Comparison of ENCODE assay signal across 35 mouse cellular contexts in genomic region chr2:18019122-18019521, GRCm38 (mm10). TPM values are rescaled to one million over a fixed set of nuclear protein-coding genes. Genes with fewer than 3 reads are reported as not detected.
DNase-seq lines count a peak whose midpoint lies in the region; ATAC-seq and TF ChIP-seq lines count a peak whose summit lies in the region.
"Had no signal": no experiment of that assay in that cellular context is flagged by ENCODE, and none has a peak within 500 bp of the region (broad histone marks: within the 10 kb centered on the region; RNA-seq: fewer than 3 reads in every experiment).

No protein-coding gene starts in this region.

- H3K4me3 ChIP-seq in midbrain, embryonic 11.5 days (ENCODE audit: low read depth, low read length): no peak overlapping the region
- H3K4me3 ChIP-seq in midbrain, embryonic 15.5 days: no peak overlapping the region
- no peak overlapping the region for H3K4me3 ChIP-seq in ES-E14 (ENCODE audit: insufficient read depth in 1 of 2, low read depth in 1 of 2, low read length in 2 of 2, poor library complexity in 1 of 2, severe bottlenecking in 1 of 2)
- H3K4me3 ChIP-seq: embryonic facial prominence, embryonic 10.5 days; embryonic facial prominence, embryonic 13.5 days; erythroblast, embryonic 14.5 days; forebrain, embryonic 12.5 days; forebrain, embryonic 15.5 days; heart, adult 2 months; heart, embryonic 10.5 days; heart, embryonic 13.5 days; hindbrain, embryonic 12.5 days; hindbrain, embryonic 15.5 days had no signal

- in situ Hi-C loops in ES-E14 (cut with MboI; ENCODE audit: low sequenced_read_pairs in 2 of 2, unreplicated experiment in 2 of 2): no loop called here

- WGBS in midbrain, embryonic 11.5 days: 76% methylated on average over 1 of the region's 1 CpGs
- 90% methylated on average over 1 of the region's 1 CpGs for WGBS in midbrain, embryonic 15.5 days

- no peak overlapping the region for H3K9ac ChIP-seq in midbrain, embryonic 11.5 days (ENCODE audit: low read length)
- H3K9ac ChIP-seq in midbrain, embryonic 15.5 days: no peak overlapping the region
- H3K9ac ChIP-seq in ES-E14 (ENCODE audit: insufficient read depth, low read depth, low read length, poor library complexity, severe bottlenecking): no peak overlapping the region
- H3K9ac ChIP-seq: embryonic facial prominence, embryonic 13.5 days; forebrain, embryonic 12.5 days; forebrain, embryonic 15.5 days; heart, embryonic 13.5 days; hindbrain, embryonic 12.5 days; hindbrain, embryonic 15.5 days had no signal

- H3K9me3 ChIP-seq in midbrain, embryonic 11.5 days (ENCODE audit: control insufficient read depth, low read length): no peaks in the 10 kb centered on the region
- no peaks in the 10 kb centered on the region for H3K9me3 ChIP-seq in midbrain, embryonic 15.5 days
- peaks cover 4% of the 10 kb centered on the region; the same call in 1 of the 2 replicates for H3K9me3 ChIP-seq in ES-E14 (ENCODE audit: control insufficient read depth, insufficient read depth, low read depth, low read length)
- H3K9me3 ChIP-seq: embryonic facial prominence, embryonic 10.5 days; embryonic facial prominence, embryonic 13.5 days; forebrain, embryonic 12.5 days; forebrain, embryonic 15.5 days; heart, embryonic 10.5 days; heart, embryonic 13.5 days; hindbrain, embryonic 12.5 days; hindbrain, embryonic 15.5 days had no signal

- ATAC-seq in midbrain, embryonic 11.5 days (ENCODE audit: low FRiP score): no peak
- no peak for ATAC-seq in midbrain, embryonic 15.5 days (replicated peaks)
- ATAC-seq: activated CD4-positive, CD25-positive, alpha-beta regulatory T cell, adult 4 months; CD4-positive, CD25-positive, alpha-beta regulatory T cell, adult 4 months; forebrain, embryonic 15.5 days had no signal

- H3K27me3 ChIP-seq in midbrain, embryonic 11.5 days (ENCODE audit: control insufficient read depth, insufficient read depth, low read length): no peaks in the 10 kb centered on the region
- no peaks in the 10 kb centered on the region for H3K27me3 ChIP-seq in midbrain, embryonic 15.5 days (replicated peaks)
- H3K27me3 ChIP-seq: forebrain, embryonic 12.5 days; forebrain, embryonic 15.5 days; heart, embryonic 13.5 days; hindbrain, embryonic 12.5 days; hindbrain, embryonic 15.5 days had no signal

- peaks cover 4% of the 10 kb centered on the region; the same call in 1 of the 2 replicates for H3K4me1 ChIP-seq in midbrain, embryonic 11.5 days (ENCODE audit: control insufficient read depth, insufficient read depth, low read length)
- no peaks in the 10 kb centered on the region for H3K4me1 ChIP-seq in midbrain, embryonic 15.5 days
- no peaks in the 10 kb centered on the region for H3K4me1 ChIP-seq in ES-E14 (ENCODE audit: control insufficient read depth in 2 of 2, insufficient read depth in 2 of 2, low read length in 2 of 2, poor library complexity in 1 of 2)
- H3K4me1 ChIP-seq: embryonic facial prominence, embryonic 10.5 days; embryonic facial prominence, embryonic 13.5 days; forebrain, embryonic 12.5 days; heart, embryonic 10.5 days; heart, embryonic 13.5 days; hindbrain, embryonic 12.5 days; hindbrain, embryonic 15.5 days had no signal

- H3K4me2 ChIP-seq in midbrain, embryonic 11.5 days: no peak overlapping the region
- no peak overlapping the region for H3K4me2 ChIP-seq in midbrain, embryonic 15.5 days
- H3K4me2 ChIP-seq: embryonic facial prominence, embryonic 13.5 days; forebrain, embryonic 12.5 days; forebrain, embryonic 15.5 days; heart, embryonic 13.5 days; hindbrain, embryonic 12.5 days; hindbrain, embryonic 15.5 days had no signal

- H3K36me3 ChIP-seq in midbrain, embryonic 11.5 days (ENCODE audit: control insufficient read depth, insufficient read depth, low read length): no peaks in the 10 kb centered on the region
- H3K36me3 ChIP-seq in midbrain, embryonic 15.5 days (replicated peaks): no peaks in the 10 kb centered on the region
- no peaks in the 10 kb centered on the region for H3K36me3 ChIP-seq in ES-E14 (ENCODE audit: control insufficient read depth, insufficient read depth, low read length, poor library complexity, severe bottlenecking)
- H3K36me3 ChIP-seq: embryonic facial prominence, embryonic 10.5 days; embryonic facial prominence, embryonic 13.5 days; forebrain, embryonic 12.5 days; forebrain, embryonic 15.5 days; heart, embryonic 10.5 days; heart, embryonic 13.5 days; hindbrain, embryonic 12.5 days; hindbrain, embryonic 15.5 days had no signal

- DNase-seq in midbrain, embryonic 11.5 days (ENCODE audit: low spot score, missing footprints): peak; percentile 84
- DNase-seq in ES-E14 (ENCODE audit: low read depth, low spot score) (no peak), NIH3T3 (ENCODE audit: low read depth) (peak; percentile 13)
- no peak for DNase-seq in kidney, postnatal 36 days
- no peak for DNase-seq in spleen, adult 12 weeks (ENCODE audit: low spot score)
- DNase-seq in kidney, adult 9 months: no peak
- DNase-seq: adrenal gland, adult 8-10 months; adrenal gland, postnatal 25 days; cerebellum, adult 11-12 months; cerebellum, adult 8-10 months; cerebellum, postnatal 10 days; cerebellum, postnatal 36 days; embryo, embryonic 11 days; gastrocnemius, postnatal 25 days; heart, adult 2 months; heart, postnatal 14 days had no signal

- H3K27ac ChIP-seq in midbrain, embryonic 11.5 days (ENCODE audit: low read depth, low read length): no peak overlapping the region
- H3K27ac ChIP-seq in midbrain, embryonic 15.5 days: no peak overlapping the region
- H3K27ac ChIP-seq in ES-E14 (ENCODE audit: insufficient read depth, low read depth, low read length, poor library complexity, severe bottlenecking): peak overlapping the region; percentile 47; the same call in 1 of the 2 replicates
- H3K27ac ChIP-seq: embryonic facial prominence, embryonic 10.5 days; embryonic facial prominence, embryonic 13.5 days; forebrain, embryonic 12.5 days; forebrain, embryonic 15.5 days; heart, adult 2 months; heart, embryonic 10.5 days; heart, embryonic 13.5 days; hindbrain, embryonic 12.5 days; hindbrain, embryonic 15.5 days had no signal

TF ChIP-seq in ES-E14, 5 proteins besides CTCF, POLR2A, EP300 and RAD21:
- TF ChIP-seq ZC3H11A (IDR thresholded peaks at IDR 0.05; ENCODE audit: borderline replicate concordance, low read depth, low read length) (no peak), ZNF384 (IDR thresholded peaks at IDR 0.05; ENCODE audit: low read depth, low read length) (no peak), MAFK (IDR thresholded peaks at IDR 0.05; ENCODE audit: insufficient read depth, low read depth, low read length) (peak; percentile 94), HCFC1 (IDR thresholded peaks at IDR 0.05; ENCODE audit: borderline replicate concordance, insufficient read depth, low read length) (no peak)

RNA-seq across cellular contexts. Expression of gene A930004D18Rik, which starts 18.4 kb away (rescaled TPM):
- polyA plus RNA-seq in midbrain, embryonic 11.5 days (2014; fragmentation: Nextera tagmentation; extraction: Ambion mirVana): 10.5 and 11.6 TPM in 2 replicates
- polyA plus RNA-seq in midbrain, embryonic 15.5 days (2015; fragmentation: Nextera tagmentation; extraction: Ambion mirVana): 8.1 and 11.8 TPM in 2 replicates
- 1.9 and 6.2 TPM in 2 replicates for total RNA-seq in ES-E14 (2012; rRNA removed)
- total RNA-seq: hematopoietic stem cell, adult 5-6 weeks had no signal
- polyA plus RNA-seq: erythroblast, embryonic 14.5 days had no signal

RNA-seq across cellular contexts. Expression of gene H2al2a, which starts 22.4 kb away (rescaled TPM):
- polyA plus RNA-seq in midbrain, embryonic 11.5 days (2014; fragmentation: Nextera tagmentation; extraction: Ambion mirVana): not detected in 2 replicates
- polyA plus RNA-seq in midbrain, embryonic 15.5 days (2015; fragmentation: Nextera tagmentation; extraction: Ambion mirVana): not detected in 2 replicates
- not detected in 2 replicates for total RNA-seq in ES-E14 (2012; rRNA removed)
- total RNA-seq: adrenal gland, adult 8-10 months; adrenal gland, postnatal 25 days; gastrocnemius, adult 8-10 months; gastrocnemius, postnatal 25 days; heart, adult 2 months; heart, postnatal 14 days; hematopoietic stem cell, adult 5-6 weeks had no signal
- polyA plus RNA-seq: activated CD4-positive, CD25-positive, alpha-beta regulatory T cell, adult 4 months; brain, embryonic 14.5 days; C2C12; CD4-positive, CD25-positive, alpha-beta regulatory T cell, adult 4 months; cortical plate, adult 2 months; embryonic facial prominence, embryonic 10.5 days; embryonic facial prominence, embryonic 13.5 days; erythroblast, embryonic 14.5 days; forebrain, embryonic 12.5 days; forebrain, embryonic 15.5 days; heart, embryonic 10.5 days; heart, embryonic 13.5 days; heart, embryonic 16.5 days; hindbrain, embryonic 12.5 days; hindbrain, embryonic 15.5 days; intestine, embryonic 14.5 days had no signal

RNA-seq across cellular contexts. Expression of gene Skida1, which starts 29.7 kb away (rescaled TPM):
- polyA plus RNA-seq in midbrain, embryonic 11.5 days (2014; fragmentation: Nextera tagmentation; extraction: Ambion mirVana): 22.9 and 23.4 TPM in 2 replicates
- 8.1 and 9.0 TPM in 2 replicates for polyA plus RNA-seq in midbrain, embryonic 15.5 days (2015; fragmentation: Nextera tagmentation; extraction: Ambion mirVana)
- total RNA-seq in ES-E14 (2012; rRNA removed): 0.63 and 2.6 TPM in 2 replicates
- total RNA-seq: hematopoietic stem cell, adult 5-6 weeks had no signal
- polyA plus RNA-seq: erythroblast, embryonic 14.5 days had no signal

RNA-seq across cellular contexts. Expression of gene Mllt10, which starts 35.9 kb away (rescaled TPM):
- 54.1 and 57.2 TPM in 2 replicates for polyA plus RNA-seq in midbrain, embryonic 11.5 days (2014; fragmentation: Nextera tagmentation; extraction: Ambion mirVana)
- 49.9 and 53.1 TPM in 2 replicates for polyA plus RNA-seq in midbrain, embryonic 15.5 days (2015; fragmentation: Nextera tagmentation; extraction: Ambion mirVana)
- total RNA-seq in ES-E14 (2012; rRNA removed): 39.7 and 40.7 TPM in 2 replicates

Comparison
In these comparisons a context has a peak if more than half of its experiments do, and no peak if none do; other contexts are left out.
1. DNase-seq: peak in midbrain, embryonic 11.5 days (single experiment) and NIH3T3 (single experiment); none in ES-E14 (single experiment), kidney, postnatal 36 days (0 of 2), spleen, adult 12 weeks (single experiment) and kidney, adult 9 months (single experiment).